Mouse (Mus musculus): ENCODE data around the gene Aip.

The Aip gene

GRCm38 (mm10) chr19:4113186-4113805, 12.4 kb downstream of the Aip start:
- DNase-seq (ENCODE audit: low spot score): no peak

DNA sequence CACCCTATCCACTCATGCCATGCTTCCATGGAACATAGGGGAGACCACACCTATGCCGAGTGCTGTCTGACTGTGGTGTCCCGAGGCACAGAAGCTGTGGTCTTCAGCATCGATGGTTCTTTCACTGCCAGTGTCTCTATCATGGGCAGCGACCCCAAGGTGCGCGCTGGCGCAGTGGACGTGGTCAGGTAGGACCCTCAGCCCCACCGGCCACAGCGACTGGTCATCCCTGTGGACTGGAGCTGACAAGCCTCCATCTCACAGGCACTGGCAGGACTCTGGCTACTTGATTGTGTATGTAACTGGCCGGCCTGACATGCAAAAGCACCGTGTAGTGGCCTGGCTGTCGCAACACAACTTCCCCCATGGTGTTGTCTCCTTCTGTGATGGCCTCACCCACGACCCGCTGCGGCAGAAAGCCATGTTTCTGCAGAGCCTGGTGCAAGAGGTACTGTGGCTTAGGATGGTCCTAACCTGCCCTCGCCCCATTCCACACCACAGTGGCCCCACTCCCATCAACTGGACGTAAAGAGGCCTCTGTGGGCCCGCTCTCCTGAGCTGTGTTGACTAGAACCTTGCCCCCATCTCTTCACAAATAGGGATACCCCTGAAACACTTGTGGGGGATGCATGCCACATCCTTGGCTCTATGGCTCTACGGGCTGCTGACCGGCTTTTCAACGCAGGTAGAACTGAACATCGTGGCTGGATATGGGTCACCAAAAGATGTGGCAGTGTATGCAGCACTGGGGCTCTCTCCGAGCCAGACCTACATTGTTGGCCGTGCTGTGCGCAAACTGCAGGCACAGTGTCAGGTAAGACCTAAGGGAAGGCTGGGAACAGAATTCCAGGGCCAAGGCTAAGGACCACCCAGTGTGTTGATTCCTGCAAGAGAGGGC, 13.3 kb downstream of the Aip start:
- no peak for DNase-seq (ENCODE audit: low spot score)

GRCm38 (mm10) chr19:4108535-4108934, 17.1 kb downstream of the Aip start:
- no peak for DNase-seq (ENCODE audit: low spot score)

GRCm38 (mm10) chr19:4106654-4107053, 19.0 kb downstream of the Aip start:
- DNase-seq (ENCODE audit: low spot score): no peak

DNA sequence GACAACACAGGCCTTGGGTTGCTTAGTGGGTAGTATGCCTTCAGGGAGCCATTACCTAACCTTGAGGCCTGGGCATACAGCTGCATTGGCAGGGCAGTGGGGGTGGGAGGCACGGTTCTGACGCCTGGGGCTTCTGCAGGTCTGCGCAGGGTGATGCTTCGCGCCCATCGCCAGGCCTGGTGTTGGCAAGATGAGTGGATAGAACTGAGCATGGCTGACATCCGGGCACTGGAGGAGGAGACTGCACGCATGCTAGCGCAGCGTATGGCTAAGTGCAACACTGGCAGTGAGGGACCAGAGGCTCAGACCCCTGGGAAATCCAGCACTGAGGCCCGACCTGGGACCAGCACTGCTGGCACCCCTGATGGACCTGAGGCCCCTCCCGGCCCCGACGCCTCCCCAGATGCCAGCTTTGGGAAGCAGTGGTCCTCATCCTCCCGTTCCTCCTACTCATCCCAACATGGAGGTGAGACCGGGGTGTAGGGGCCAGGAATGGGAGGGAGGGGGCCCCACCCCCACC, 20.9 kb downstream of the Aip start:
- no peak for DNase-seq (ENCODE audit: low spot score)

- no peak for DNase-seq (ENCODE audit: low spot score)
These were observed 21.9 kb downstream of the Aip start for GRCm38 (mm10) chr19:4103792-4104191.

- no peak for DNase-seq (ENCODE audit: low spot score)
These were observed 22.4 kb downstream of the Aip start for GRCm38 (mm10) chr19:4103294-4103693.

DNA sequence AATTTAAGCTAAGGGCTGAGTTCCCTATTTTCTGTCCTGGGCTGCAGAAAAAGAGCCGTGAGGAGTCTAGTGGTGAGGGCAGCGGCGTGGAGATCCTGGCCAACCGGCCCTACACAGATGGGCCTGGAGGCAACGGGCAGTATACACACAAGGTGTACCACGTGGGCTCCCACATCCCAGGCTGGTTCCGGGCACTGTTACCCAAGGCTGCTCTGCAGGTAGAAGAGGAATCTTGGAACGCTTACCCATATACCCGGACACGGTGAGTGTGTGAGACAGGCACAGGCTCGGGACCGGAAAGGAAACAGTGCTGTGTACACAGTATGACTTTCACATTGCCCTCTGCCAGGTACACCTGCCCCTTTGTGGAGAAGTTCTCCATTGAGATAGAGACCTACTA, 23.0 kb downstream of the Aip start:
- DNase-seq (ENCODE audit: low spot score): no peak

- DNase-seq (ENCODE audit: low spot score): no peak
These were observed 23.6 kb downstream of the Aip start for GRCm38 (mm10) chr19:4102049-4102448.

DNA sequence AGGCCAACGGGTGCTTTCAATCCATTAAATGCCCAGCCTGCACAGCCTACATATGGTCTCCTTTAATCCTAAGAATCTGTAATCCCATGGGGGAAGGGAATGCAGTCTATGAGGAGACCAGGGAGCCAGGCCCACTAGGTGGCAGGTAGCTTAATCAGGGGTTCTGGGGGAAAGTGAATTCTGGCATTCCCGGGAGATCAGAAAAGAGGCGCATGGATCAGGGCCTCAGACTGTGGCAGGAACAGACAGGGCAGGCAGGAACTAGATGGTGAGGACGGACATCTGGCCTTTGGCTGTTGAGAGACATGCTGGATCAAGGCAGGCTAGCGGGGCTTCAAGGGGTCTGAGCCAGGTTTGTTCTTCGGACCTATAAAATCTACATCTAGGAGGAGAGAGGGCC, 24.2 kb downstream of the Aip start:
- no peak for DNase-seq (ENCODE audit: low spot score)

DNA sequence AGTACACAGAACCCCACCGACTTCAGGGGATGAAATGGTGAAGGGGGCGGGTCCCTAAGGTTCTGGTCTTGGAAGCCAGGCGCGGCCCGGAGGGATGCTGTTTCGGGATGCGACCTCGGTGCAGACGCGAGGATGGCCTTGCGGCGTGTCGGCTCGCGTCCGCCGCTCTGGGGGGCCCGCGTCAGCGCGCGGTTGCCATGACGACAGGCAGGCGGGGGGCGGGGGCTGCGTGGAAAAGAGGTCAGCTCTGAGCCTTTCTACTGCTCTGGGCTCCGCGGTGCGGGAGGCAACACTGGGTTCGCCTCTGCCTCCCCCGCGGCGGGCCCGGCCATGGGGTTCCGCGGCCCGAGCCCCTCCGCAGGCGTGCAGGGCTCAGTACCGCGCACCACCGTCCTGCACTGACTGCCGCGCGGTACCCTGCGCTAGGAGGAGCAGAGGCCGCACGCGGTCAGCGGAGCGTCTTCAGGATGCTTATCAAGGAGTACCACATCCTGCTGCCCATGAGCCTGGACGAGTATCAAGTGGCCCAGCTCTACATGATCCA, 24.9 kb downstream of the Aip start:
- no peak for DNase-seq (ENCODE audit: low spot score)

DNA sequence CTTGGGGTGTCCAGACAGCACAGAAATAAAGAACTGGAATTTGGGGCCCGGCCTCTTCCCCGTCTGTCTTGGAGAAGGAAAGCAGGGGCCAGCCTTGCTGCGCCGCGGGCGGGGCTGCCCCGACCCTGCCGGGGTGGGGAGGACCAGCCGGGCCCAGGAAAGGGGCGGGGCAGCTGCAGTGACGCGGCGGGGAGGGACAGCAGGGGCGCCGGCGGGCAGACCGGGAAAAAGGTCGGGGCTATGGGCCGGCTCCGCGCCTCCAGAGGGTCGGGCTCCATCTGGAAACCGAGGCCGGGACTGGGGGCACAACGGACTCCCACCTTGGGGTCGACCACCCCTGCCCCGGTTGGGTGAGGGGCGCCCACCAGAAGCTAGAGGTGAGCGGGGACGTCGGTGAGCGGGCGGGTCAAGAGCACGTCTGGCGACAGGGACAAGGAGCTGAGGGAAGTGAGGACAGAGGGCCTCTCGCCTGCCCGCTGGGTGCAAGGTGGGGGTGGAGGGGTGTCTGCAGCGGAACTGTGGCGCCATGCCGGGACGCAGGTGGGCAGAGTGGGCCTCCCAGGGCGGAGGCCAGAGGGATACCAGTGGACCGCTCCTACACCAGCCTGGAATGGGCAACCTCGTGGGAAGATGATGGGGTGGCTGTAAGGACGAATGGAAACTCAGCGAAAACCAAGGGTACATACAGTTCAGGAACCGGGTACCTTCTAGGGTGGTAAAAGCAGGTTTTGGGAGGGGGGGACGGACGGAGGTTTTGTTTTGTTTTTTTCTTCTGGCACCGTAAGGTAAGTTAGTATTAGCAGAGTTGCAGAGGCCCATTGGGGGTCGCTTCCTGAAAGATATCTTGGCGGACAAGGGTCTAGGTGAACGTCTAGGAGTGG, 25.6 kb downstream of the Aip start, which contains the start of gene Pitpnm1:
TSS of gene Pitpnm1 (plus strand) at position 162 of the 881 bp plus-strand sequence.
- peak; percentile 50 for DNase-seq (ENCODE audit: low spot score)

GRCm38 (mm10) chr19:4099056-4099455, 26.6 kb downstream of the Aip start:
- DNase-seq (ENCODE audit: low spot score): peak; percentile 93

GRCm38 (mm10) chr19:4098426-4098825, 27.2 kb downstream of the Aip start:
- no peak for DNase-seq (ENCODE audit: low spot score)

DNA sequence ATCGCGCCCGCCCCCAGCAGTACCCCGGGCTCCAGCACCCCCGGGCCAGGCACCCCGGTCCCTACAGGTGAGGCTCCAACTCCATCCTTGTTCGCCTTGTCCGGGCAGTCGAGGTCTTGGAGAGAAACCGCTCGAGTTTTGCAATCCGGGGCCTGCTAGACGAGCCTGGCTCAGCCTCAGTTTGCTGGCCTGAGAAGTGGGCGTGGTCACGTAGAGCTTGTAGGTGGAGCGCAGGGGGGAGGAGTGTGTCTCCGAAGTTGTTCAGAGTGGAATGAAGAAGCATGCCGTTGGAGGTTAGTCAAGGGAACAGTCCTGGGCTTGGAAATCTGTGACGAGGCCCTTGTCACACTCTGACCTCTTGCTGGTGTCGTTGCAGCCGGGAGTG, 28.2 kb downstream of the Aip start:
- peak; percentile 77 for DNase-seq (ENCODE audit: low spot score)

GRCm38 (mm10) chr19:4096642-4097440, 28.8 kb downstream of the Aip start, which contains the start of gene Cdk2ap2:
Gene Cdk2ap2, plus strand, starts transcription at chr19:4097182.
- peak; percentile 99 for DNase-seq (ENCODE audit: low spot score)

DNA sequence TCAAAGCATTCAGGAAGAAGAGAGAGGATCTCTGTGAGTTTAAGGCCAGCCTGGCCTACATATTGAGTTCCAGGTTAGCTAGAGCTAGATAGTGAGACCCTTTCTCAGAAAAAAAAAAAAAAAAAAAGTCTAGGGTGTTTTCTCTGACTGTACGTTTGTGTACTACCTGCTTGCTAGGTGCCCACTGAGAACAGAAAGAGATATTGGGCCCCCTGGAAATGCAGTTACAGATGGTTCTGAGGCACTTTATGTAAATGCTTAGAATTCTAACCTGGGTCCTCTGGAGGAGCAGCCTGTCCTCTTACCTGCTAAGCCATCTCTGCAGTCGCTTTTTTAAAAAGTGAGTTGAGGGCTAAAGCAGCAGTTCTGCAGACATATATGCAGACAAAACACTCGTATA, 29.9 kb downstream of the Aip start:
- DNase-seq (ENCODE audit: low spot score): no peak

DNA sequence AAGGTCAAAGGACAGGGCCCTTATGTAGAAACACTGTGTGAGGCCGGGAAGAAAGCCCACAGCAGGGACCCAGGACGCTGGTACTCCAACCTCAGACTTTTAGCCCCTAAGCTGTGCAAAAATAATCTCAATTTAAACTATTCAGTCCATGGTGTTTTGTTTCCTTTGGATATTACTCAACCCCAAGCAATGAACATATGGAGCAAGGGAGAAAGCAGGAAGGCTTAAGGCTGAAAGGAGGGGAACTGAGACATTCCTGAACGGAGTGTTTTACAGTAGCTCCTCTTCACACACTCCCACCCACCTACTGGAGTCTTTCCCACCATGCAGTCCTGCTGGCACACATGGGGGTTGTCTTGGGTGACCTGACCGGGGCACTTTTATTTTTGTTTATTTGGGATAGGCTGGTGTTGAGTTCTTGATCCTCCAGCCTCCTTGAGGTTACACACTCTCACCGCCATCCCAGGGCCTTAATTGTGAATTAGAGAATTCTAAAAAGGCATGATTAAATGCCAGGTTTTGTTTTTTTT, 30.8 kb downstream of the Aip start:
- DNase-seq (ENCODE audit: low spot score): no peak

DNA sequence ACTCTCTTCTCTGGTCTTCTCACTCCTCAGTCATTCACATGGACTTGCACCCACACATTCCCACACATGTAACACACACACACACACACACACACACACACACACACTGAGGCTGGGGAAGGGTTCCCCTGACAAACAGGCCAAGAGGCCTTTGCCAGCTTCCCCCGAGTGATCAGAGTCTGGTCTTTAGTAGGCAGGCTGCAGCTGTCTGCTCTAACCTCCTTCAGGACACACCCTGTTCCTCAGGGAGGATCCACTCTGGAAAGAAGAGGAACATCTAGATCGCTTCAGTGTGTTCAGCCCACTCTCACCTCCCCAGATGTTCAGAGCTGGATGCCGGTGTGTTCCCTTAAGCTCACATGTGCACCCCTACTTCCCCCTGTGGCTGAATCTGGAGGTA, 31.3 kb downstream of the Aip start:
- DNase-seq (ENCODE audit: low spot score): no peak

DNA sequence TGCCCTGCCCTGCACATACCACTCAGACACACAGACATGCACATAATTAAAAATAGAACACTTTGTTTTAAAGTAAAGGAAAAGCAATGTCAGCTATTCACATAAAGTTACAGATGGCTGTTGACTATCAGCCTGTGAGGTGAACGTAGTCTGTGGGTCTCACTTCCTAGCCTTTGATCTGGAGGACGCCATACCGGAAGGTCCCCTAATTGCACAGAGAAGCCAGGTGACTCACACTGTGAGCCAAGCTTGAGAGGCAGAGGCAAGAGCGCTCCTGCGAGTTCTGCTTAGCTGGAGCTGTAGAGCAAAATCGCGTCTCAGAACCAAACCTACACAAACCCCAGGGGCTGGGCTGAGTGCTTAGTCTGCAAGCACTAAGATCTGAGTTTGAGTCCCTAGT, 31.9 kb downstream of the Aip start:
- no peak for DNase-seq (ENCODE audit: low spot score)

DNA sequence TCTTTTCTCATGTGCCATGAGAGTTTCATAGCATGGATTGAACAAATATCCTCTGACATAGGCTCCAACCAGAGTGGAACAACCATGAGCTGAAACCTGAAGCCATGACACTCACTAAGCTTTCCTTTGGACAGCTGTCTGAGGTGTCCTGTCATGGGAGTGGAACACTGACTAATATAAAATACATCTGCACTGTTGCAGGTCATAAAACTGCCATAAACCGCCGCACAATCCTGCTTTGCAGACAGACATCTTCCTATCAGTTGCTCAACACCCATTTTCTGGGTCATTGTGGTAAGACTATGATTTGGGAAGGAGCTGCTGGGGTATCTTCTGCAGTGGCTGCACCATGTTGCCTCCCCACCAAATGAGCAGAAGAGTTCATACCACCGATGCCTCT, 32.9 kb downstream of the Aip start:
- DNase-seq (ENCODE audit: low spot score): no peak

Measured in embryo, embryonic 10.5 days (tissue).